Mouse (Mus musculus): ENCODE measurements around the gene Cpne5. TPM values are rescaled to one million over a fixed set of nuclear protein-coding genes. Genes with fewer than 3 reads are reported as not detected.

Gene Cpne5
- total and polyA plus RNA-seq, 3 experiments, result 0.19 to 1.0 TPM; not detected in 1

GRCm38 (mm10) chr17:29264760-29265159 is 26.8 kb upstream of the Cpne5 start:
- peaks cover 52% of the 10 kb centered on the region for H3K79me2 ChIP-seq (ENCODE audit: control insufficient read depth, insufficient read depth, low read length, poor library complexity)
- H3K9me3 ChIP-seq (replicated peaks; ENCODE audit: insufficient read depth, low read length), result no peaks in the 10 kb centered on the region
- peaks cover 0 to 36% of the 10 kb centered on the region in 2 experiments; a peak in 3 of 4 replicates for H3K4me1 ChIP-seq (ENCODE audit: control insufficient read depth in 1 of 2, insufficient read depth in 2 of 2, low read length in 2 of 2)
- peak overlapping the region; percentile 100 for H3K27ac ChIP-seq (ENCODE audit: control insufficient read depth, low read depth, low read length)
- H3K27me3 ChIP-seq (ENCODE audit: control insufficient read depth in 1 of 2, insufficient read depth in 2 of 2, low read length in 2 of 2), result no peaks in the 10 kb centered on the region
- peak overlapping the region; percentile 96 for H3K9ac ChIP-seq (ENCODE audit: control insufficient read depth, low read depth, low read length, poor library complexity, severe bottlenecking)
- TF ChIP-seq SIN3A (IDR thresholded peaks at IDR 0.05; ENCODE audit: low read length), result peak; percentile 32; the same call in 1 of the 2 replicates
- 0 out of 2 replicates have a peak, but pooled peaks have one; percentile 50 for TF ChIP-seq TBP (IDR thresholded peaks at IDR 0.05; ENCODE audit: low read depth, low read length)
- no peak for TF ChIP-seq ZNF384 (IDR thresholded peaks at IDR 0.05; ENCODE audit: low read depth, low read length)
- TF ChIP-seq CHD1 (IDR thresholded peaks at IDR 0.05; ENCODE audit: low read depth, low read length), result 0 out of 2 replicates have a peak, but pooled peaks have one; percentile 63
- DNase-seq (ENCODE audit: low read depth, low spot score), result peak; percentile 51
- H3K36me3 ChIP-seq (ENCODE audit: control insufficient read depth in 1 of 2, insufficient read depth in 2 of 2, low read length in 2 of 2), result peaks cover 0 to 25% of the 10 kb centered on the region in 2 experiments; a peak in 2 of 4 replicates
- peak overlapping the region; percentile 36 to 81 for H3K4me3 ChIP-seq (ENCODE audit: control insufficient read depth in 1 of 2, insufficient read depth in 1 of 2, low read depth in 2 of 2, low read length in 2 of 2)

DNA sequence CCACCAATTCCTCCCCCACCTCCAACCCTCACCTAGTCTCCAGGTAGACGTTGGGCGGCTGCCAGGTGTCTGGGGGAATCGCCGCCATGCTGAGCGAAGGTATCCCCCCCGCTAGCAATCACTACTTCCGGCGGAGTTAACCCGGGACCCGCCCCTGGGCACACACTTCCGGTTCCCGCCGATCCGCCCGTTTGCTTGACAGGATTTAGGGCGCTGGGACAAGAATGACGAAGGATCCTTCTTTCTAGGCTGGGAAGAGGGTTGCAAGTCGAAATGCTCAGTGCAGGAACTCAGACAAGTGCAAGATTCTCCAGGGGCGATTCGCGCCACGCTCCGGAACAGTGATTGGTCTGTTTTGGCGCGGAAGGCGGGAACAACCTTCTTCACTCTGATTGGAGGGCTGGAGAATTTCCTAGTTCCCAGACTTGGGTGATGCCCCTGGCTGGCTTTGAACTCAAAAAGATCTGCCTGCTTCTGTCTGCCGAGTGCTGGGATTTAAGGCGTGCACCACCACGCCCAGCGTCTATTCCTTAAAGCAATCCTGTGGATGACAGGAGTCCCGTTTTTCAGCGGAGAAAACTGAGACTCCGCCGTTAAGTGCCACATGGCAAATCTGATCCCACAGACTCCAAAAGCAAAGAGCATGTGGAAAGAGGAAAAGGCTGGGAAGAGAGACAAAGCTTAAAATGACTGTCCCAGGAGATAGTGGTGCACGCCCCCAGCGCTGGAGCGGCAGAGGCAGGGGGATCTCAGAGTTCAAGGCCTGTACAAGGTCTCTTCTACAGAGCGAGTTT is 26.1 kb upstream of the Cpne5 start, which contains the start of gene Ppil1:
Gene Ppil1, minus strand, starts transcription at position 347 of the 794 bp plus-strand sequence.
- DNase-seq (ENCODE audit: low read depth, low spot score), result peak; percentile 94
- H3K27me3 ChIP-seq (ENCODE audit: control insufficient read depth in 1 of 2, insufficient read depth in 2 of 2, low read length in 2 of 2), result no peaks in the 10 kb centered on the region
- TF ChIP-seq HCFC1 (IDR thresholded peaks at IDR 0.05; ENCODE audit: low read depth, low read length) (peak; percentile 67), MYC (IDR thresholded peaks at IDR 0.05; ENCODE audit: low read depth, low read length) (peak; percentile 93), TCF12 (IDR thresholded peaks at IDR 0.05; ENCODE audit: low read depth, low read length) (no peak), POLR2A (IDR thresholded peaks at IDR 0.05; ENCODE audit: control insufficient read depth in 1 of 2, insufficient read depth in 1 of 2, low read depth in 1 of 2, low read length in 2 of 2, poor library complexity in 1 of 2) (peak; percentile 36 to 69; a peak in 3 of 4 replicates), POLR2AphosphoS2 (IDR thresholded peaks at IDR 0.05; ENCODE audit: low read length) (no peak), MAX (IDR thresholded peaks at IDR 0.05; ENCODE audit: low read length) (peak; percentile 88), ETS1 (IDR thresholded peaks at IDR 0.05; ENCODE audit: low read depth, low read length) (no peak), NELFE (IDR thresholded peaks at IDR 0.05; ENCODE audit: low read depth, low read length) (peak; percentile 48), UBTF (IDR thresholded peaks at IDR 0.05; ENCODE audit: borderline replicate concordance, insufficient read depth, low read depth, low read length) (no peak), BHLHE40 (IDR thresholded peaks at IDR 0.05; ENCODE audit: borderline replicate concordance, low read depth, low read length) (no peak), MXI1 (IDR thresholded peaks at IDR 0.05; ENCODE audit: low read depth, low read length) (peak; percentile 86), E2F4 (IDR thresholded peaks at IDR 0.05; ENCODE audit: borderline replicate concordance, low read depth, low read length) (peak; percentile 99), ZKSCAN1 (IDR thresholded peaks at IDR 0.05; ENCODE audit: low read depth, low read length) (no peak), MYB (IDR thresholded peaks at IDR 0.05; ENCODE audit: low read depth, low read length) (no peak), RCOR1 (IDR thresholded peaks at IDR 0.05; ENCODE audit: low read depth, low read length) (no peak), ZNF384 (IDR thresholded peaks at IDR 0.05; ENCODE audit: low read depth, low read length) (no peak), GATA1 (IDR thresholded peaks at IDR 0.05; ENCODE audit: low read depth, low read length) (no peak), TAL1 (IDR thresholded peaks at IDR 0.05; ENCODE audit: low read length) (no peak), CTCF (IDR thresholded peaks at IDR 0.05 in 2 of 3, conservative IDR thresholded peaks at IDR 0.05 in 1 of 3; ENCODE audit: control insufficient read depth in 1 of 3, insufficient read depth in 1 of 3, low read depth in 2 of 3, low read length in 3 of 3, poor library complexity in 1 of 3, severe bottlenecking in 1 of 3) (no peak), CHD2 (IDR thresholded peaks at IDR 0.05; ENCODE audit: low read length) (no peak), POLR2AphosphoS5 (IDR thresholded peaks at IDR 0.05; ENCODE audit: borderline replicate concordance, low read depth, low read length) (no peak), ZC3H11A (IDR thresholded peaks at IDR 0.05; ENCODE audit: low read depth, low read length) (no peak), MAZ (IDR thresholded peaks at IDR 0.05; ENCODE audit: low read depth, low read length) (no peak), KAT2A (conservative IDR thresholded peaks at IDR 0.05; ENCODE audit: low read depth, low read length) (no peak), TBP (IDR thresholded peaks at IDR 0.05; ENCODE audit: low read depth, low read length) (peak; percentile 83)
- peak within 1 kb of the TSS; percentile 96 for H3K9ac ChIP-seq (ENCODE audit: control insufficient read depth, low read depth, low read length, poor library complexity, severe bottlenecking)
- H3K79me2 ChIP-seq (ENCODE audit: control insufficient read depth, insufficient read depth, low read length, poor library complexity), result peaks cover 50% of the 10 kb centered on the region
- H3K4me3 ChIP-seq (ENCODE audit: control insufficient read depth in 1 of 2, insufficient read depth in 1 of 2, low read depth in 2 of 2, low read length in 2 of 2), result peak within 1 kb of the TSS; percentile 46 to 81
- peak within 1 kb of the TSS; percentile 100 for H3K27ac ChIP-seq (ENCODE audit: control insufficient read depth, low read depth, low read length)
- peaks cover 0 to 35% of the 10 kb centered on the region in 2 experiments; a peak in 3 of 4 replicates for H3K4me1 ChIP-seq (ENCODE audit: control insufficient read depth in 1 of 2, insufficient read depth in 2 of 2, low read length in 2 of 2)
- peaks cover 0 to 23% of the 10 kb centered on the region in 2 experiments; a peak in 2 of 4 replicates for H3K36me3 ChIP-seq (ENCODE audit: control insufficient read depth in 1 of 2, insufficient read depth in 2 of 2, low read length in 2 of 2)
- no peaks in the 10 kb centered on the region for H3K9me3 ChIP-seq (replicated peaks; ENCODE audit: insufficient read depth, low read length)
